Mouse (Mus musculus): ENCODE measurements at regions not wholly inside any gene's neighbourhood (a gene's known extent, or its start where the extent isn't known, plus 50 kb on each side); places are given as distances from the start of the nearest gene placed in this dataset.

DNA sequence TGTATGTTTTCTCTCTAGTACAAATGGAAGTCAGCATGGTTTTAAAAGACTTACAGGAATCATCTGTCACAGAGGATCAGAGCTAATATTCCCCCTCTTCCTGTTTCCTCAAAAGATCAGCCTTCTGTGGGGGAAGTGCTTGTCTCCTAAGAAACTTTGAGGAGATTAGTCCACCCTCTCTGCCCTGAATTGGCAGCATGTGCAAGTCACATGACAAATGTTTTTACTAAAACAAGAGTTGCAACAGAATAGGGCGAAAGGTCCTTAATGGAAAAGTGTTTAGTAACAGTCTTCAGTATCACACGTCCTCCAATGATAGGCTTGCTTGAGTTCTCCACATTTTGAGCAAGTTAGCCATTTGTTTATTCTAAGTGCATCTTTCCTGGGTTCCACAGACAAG is 162.8 kb downstream of the Fzd1 start:
- peak; percentile 82 for DNase-seq

DNA sequence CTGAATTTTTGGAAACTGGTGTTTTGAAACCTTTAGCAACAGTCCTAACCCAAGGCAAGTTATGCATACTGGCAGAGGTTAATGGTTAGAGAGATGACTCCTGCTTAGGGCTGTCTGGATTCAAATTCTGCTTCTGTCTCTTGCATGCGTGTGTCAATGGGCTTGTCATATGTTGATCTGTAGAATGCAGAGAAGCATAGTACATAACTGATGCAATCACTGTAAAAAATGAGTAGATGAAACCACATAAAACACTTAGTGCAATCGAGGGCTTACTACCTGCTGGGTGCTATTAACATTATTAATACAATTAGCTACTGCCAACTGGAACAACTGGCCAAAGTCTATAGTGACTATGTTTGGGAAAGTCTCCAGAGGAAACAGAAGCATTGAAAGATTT is 163.3 kb downstream of the Fzd1 start:
- peak; percentile 49 for DNase-seq

DNA sequence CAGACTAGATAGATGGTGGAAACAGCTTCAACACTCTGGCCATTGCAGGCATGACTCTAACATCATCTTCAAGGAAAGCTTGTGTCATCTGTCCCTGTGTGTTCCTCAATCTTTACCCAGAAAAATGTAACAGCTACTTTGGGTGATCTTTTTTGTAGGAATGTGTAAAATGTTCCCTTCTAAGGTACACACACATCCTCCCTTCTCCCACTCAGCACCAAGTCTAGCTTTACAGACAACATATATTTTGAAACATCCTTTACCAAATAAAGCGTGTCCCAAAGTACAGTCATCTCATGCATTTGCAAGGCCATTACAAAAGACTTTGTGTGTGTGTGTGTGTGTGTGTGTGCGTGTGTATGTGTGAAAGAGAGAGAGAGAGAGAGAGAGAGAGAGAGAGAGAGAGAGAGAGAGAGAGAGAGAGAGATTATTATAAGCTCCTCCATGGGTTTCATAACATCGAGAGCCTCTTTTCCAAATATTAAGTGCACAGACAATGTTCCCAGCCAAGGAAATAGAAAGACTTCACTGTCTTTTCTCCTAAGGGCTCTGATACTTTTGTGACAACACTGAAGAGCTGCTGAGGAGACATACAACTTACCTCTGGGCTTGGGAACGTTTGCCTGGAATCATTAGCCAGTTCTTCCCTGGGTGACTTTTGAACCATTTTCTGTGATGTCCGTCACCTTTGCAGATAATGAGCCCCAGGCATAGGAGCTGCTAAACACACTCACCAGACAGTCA is 164.0 kb downstream of the Fzd1 start:
- peak; percentile 21 for DNase-seq

DNA sequence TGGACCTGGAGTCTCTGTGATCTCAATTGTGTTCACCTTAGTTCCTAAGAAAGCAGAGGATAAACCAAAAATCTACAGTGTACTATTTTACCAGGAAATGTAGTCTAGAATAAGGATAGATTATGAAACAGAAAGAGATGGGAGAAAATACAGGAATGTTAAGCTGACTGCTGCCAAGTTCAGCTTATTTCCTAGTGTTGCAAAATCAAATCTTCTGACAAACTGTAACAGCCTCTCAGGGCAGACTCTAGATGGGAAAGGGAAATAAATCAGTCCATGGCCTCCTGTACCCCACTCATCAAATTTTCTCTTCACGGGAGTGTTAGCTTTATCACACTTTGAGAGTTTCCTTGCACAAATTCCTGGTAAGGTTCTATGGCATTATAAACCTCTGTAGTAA is 166.1 kb downstream of the Fzd1 start:
- no peak for DNase-seq

DNA sequence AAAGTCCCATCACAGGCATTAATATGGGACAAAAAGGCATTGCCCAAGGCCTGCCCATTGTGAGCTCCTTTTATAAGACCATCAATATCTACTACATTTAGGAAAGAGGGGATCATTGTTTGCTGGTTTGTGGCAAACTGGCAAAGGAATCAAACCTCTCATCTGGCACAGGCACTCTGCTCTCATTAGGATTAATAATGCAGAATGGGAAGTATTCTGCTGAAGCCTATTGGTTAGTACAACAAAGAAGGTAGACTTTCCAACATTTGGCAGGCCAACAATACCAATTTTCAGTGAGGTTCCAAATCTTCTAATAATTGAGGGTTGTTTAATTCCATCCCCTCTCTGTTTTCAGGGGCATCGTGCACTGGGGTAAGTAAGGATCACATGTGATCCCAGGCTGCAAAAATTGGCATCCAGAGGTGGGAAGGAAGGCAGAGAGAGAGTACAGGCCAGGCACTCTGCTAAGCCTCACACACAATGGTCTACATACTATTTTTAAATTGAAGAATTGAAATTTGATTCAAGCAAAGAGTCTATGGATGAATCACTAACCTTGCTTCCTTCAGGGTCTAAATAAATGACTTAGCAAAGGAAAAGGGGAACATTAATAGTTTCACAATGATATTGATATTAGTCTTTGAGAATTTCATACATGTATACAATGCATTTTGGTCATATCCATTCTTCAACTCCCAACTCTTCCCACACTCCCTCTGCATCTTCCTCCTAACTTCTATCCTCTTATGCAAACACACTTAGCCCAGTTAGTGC is 174.9 kb downstream of the Fzd1 start:
- no peak for DNase-seq

DNA sequence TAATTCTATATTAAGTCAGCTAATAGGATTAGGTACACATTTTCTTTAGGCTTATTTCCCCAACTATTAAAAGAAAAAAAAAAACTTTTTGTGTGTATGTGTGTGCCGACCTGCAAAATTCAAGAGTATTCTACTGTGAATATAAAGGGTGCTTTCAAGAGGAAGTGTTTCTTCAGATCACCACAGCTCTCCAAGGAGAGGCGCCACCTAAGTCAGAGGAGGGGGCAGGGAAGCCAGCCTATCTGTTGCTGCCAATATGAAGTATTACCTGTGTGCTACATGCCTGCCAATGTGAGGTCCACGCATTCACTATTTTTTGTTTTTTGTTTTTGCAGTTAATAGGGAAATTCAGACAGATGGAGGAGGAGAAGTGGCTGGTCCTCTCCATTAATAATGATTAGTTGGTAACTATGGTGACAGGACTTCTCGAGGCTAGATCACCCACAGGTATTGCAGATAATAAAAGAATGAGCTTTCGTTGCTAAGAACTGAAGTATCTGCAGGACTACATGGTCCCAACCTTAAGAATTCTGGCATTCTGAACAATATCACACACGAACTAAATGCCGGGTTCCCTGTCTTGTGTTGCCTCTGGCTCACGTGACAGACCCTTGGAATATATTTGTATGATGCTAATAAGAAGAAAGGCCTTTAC is 177.5 kb downstream of the Fzd1 start:
- DNase-seq = no peak

DNA sequence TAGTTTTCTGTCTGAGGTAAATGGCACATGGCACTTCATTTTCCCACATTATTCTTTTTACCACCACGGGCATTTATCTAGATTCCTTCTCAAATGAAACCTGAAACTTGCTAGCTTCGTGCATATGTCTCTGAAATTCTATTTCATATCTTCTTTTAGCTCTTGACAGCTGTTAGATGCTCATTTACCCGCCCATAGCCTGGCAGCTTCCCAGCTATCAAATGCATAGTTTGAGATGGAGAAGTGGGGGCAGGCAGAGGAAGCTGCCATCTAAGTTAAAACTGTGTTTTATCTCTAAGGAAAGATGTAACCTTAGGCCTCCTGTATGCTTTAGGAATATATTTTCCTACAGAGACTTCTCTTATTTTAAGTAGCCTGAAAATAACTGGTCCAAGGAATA is 179.0 kb downstream of the Fzd1 start:
- DNase-seq = no peak

DNA sequence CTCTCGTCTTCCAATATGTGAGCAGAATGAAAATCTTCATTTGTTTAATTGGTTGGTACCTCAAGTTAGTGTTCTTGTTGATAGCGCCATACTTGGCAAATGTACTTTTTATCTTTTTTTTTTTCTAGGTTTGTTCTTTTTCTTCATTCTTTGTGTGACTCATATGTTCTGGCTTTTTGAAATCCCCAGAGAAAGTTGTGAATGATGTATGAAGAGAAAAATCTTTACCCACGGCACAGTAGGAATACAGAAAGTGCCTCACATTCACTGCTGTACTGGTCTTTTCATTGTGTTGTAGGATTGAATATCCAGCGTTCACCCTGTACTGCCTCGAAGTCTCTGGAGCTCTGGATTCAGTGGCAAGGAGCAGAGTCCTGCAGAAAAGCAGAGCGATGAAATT is 180.7 kb downstream of the Fzd1 start:
- no peak for DNase-seq

DNA sequence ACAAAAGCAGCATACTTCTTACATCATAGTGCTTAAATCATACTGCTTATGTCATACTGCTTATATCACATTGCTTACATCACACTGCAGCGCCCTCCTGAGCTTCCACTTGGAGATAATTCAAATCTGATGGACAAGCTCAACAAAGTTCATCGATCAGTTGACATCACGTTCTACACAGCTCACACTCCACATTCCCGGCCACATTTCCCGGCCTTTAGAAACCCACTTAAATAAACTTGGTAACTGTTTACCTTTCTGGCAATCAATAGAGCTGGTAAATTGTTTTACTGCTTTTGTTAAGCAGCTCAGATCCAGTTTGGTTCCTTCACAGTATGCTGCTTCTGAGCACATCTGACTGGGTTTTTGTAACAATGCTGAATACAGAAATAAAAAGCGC is 194.0 kb downstream of the Fzd1 start:
- DNase-seq = no peak

DNA sequence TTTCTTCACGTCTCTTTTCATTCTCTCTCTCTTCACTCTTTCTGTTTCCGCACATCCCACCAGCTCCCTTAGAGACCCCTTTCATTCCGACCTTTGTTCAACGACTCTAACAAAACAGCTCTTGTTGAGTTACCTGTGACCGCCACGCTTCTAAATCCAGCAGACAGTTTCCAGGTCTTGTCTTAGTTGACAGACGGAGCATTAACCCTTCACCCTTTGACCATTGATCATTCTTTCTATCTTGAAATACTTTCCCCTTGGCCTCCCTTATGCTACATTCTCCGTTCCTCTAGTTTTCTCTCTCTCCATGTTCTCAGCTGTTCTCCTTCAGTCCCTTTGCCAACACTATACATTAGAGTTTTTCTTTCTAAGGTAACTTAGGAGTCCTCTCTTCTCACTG is 196.2 kb downstream of the Fzd1 start:
- DNase-seq = peak; percentile 33

DNA sequence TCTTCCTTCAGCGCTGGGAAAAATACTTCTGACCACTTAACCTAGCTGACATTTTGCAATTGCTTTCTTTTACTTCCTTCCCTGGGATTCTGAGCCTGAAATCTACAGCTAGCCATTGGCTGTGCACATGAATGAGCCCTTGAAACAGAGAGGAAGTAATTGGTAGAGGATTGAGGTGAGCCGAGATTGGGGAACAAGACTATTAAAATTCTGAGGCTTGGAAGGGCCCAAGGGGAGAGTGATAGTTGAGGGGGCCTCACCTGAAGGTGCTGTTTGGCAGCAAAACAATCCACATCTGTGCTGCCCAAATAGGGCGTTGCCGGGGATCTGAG is 196.7 kb downstream of the Fzd1 start:
- DNase-seq = no peak

DNA sequence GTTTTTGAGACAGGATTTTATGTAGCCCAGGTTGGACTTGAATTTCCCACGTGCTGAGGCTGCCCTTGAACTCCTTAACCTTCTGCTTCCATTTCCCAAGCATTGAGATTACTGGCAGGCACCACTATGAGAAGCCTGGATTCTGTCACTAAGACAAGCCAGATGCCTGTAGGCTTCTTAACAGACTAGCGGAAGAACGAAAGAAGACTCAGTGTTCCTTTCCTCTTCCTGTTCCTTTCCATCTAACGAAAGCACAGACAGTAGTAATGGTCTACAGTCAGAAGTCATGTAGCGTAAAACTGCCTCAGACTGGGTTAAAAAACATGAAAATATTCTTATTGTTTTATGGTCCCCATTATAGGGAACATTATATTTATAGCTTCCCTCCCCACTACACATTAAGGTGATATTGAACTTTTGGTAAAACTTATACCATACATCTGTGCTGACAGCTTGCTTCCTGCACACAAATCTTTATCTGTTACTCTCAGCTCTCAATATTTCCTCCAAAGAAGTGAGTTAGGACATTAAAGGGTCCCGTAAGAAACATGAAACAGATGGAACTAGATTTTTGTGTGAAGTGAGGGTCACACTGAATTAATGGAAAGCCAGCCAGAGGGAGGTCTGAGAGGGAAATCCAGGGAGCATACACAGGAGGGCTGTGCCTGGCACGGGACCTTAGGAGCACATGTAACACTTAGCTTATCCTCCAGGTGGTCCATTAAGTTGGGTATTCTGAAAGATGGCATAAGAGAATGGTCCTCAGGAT is 197.3 kb downstream of the Fzd1 start:
- DNase-seq = no peak

DNA sequence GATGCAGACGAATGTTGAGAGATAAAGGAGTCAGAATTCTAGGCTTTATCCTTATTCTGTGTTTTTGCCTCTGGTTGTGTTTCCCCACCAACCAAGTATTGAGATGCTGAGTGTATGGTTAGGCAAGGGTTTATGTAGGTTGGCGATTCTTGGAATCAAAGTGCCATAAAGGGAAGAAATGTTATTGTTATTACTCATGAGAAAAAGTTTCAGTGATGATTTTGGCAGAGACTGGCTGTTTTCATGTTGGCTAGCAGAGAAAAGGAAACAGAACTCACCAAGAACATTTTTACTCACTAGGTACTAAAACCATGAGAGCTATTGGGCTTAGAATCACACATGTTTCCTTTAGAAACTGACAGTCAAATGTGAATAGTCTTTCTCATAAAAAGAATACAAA is 202.9 kb downstream of the Fzd1 start:
- DNase-seq = no peak

DNA sequence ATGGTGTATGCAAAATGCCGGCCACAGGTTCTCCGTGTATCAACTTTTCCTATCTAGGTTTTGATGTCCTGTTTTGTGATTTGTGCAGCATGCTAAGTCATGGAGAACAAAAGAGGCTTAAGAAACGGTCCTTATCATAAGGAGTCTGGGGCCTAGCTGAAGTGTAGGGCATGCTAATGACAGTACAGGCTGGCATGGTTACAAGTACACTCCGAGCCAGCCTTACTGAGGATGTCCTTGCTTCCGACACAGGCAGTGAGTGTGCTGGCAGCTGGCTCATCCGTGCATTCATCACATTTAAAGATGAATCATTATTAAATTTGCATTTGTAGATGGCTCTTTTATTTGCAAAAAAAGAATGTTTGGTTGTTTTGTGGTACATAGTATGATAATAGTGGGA is 219.3 kb downstream of the Fzd1 start:
- no peak for DNase-seq

DNA sequence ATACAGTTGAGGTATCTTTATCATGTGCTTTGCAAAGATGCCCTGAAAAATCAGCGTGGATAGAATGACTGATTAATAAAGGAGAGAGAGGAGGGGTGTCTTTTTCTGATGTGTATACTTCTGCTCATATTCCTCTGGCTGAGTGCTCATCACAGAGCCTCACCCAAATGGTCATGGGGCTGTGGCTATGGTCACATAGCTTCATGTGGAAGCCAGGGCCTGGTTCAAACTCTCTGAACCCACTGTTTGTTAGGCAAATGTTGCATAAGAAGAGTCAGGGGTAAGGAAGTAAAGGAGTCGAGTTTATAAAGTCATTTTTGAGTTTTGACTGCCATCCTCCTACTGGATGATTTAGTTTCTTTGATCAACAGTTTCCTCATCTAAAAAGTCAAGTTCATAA is 221.0 kb downstream of the Fzd1 start:
- no peak for DNase-seq

DNA sequence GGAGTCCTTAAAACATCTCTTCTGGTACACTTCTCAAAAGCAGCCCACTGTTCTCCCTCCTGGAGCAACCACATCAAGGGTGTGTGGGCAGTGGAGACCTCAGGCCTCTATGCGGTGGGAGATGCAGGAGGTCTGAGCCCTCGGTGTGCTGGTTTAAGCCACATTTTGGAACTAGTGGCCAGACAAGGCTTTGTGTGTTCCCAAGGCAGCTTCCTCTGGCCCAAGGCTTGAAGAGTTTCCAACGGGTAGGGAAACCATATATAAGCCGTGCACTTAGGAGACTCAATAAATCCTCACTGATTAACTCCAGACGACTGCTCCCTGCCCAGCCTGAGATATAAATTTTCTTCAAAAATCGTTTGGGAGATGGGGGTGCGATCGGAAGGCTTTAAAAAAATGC is 221.9 kb downstream of the Fzd1 start:
- no peak for DNase-seq

DNA sequence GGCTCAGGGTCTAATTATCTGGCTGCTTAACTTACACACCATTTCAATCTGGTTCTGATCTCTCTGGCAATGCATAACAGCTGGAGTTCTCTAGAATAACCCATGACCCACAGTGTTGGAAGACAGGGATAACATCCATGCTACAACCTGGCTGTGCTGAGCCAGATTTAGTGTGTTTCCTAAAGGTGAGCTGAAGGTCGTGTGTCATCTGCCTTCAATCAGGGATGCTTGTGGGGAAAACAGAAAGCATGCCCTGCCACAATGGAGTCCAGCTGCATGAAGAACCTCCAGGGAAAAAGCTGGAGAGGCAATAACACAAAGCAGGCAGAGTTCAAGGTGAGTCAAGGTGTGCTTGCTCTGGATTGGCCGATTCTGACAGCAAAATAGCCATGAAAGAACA is 223.3 kb downstream of the Fzd1 start:
- DNase-seq = no peak

DNA sequence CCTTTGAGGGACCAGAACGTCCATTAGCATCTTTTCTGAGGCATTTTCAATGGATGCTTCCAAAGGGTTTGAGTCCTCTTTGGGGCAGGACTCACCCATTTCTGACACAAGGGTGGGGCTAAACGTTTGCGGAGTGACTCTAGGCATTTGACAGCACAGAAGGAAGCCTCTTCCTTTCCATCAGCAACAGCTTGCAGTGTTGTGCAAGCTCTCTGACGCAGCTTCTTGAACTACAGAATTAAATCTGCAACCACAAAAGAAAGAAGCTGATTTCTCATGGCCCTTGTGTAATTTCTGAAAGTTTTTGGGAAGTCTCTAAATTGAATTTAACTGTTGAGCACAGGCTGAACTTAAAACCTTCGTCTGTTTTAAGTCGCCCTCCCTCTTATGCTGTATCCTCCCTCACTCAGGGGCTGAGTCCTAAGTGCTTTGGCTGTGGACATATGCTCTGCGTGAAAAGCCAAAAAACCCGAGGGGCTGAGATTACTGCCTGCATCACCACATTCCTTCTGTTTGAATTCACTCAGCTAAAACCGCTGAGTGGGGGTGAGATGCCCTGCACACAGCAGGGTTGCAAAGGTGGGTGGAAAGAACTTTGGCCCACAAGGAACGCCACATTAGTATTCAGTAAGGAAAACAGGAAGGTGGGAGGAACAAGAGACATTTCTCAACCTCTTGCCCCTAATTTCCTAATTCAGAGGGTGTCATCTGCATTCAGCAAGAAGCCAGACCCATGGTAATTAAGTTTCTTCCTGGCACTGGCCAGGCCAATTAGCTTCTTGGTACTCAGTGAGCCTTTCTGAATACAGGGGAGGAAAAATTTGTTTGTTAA is 227.4 kb downstream of the Fzd1 start:
- peak; percentile 59 for DNase-seq

DNA sequence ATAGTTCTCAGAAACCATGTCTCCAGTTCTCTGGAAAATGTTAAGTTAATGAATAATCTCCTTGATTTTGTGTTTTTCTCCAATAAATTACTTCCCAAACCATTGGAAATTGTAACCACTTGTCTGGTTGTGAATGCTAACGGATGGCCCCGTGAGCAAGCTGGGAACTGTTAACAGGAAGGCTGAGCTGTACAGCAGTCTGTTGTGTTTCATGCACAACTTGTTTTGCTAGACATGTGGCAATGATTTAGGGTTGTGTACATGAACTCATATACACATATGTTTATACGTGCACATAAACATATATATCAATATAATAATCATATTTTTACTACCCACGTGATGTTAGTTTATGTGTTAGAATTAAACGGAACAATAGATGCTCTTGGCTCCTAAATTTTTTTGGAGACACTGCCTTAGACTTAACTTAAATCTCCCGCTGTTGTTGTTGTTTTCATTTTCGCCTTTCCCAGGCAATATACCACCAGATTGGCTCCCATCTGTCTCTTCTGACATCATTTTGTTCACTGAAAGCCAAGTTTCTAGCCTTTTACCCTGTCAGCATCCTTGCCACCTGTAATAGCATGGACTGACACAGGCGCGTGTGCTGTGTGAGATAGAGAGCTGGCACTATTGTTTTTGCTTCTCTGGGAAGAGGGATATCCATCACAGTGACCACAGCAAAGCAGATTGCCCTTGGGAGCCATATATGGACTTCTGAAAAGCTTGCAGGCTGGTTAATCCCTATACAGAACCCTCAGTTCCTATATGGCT is 231.6 kb downstream of the Fzd1 start:
- no peak for DNase-seq

DNA sequence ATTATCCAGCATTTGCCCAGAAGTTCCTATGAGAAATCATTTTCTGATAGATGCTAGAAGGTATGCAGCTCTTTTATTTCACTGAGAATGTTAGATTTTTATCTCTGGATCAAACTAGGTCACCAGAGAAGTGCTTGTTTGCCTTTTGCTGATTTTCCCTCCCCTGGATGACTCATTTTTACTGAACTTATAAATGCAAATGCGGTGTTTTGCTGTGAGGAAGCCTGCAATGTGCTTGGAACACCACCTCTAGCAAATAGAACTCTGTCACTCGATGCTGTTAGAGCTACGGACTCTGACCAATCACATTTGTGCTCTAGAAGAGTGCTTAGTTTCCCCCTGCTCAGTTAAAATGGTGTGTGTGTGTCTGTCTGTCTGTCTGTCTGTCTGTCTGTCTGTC is 257.2 kb downstream of the Fzd1 start:
- DNase-seq = no peak

DNA sequence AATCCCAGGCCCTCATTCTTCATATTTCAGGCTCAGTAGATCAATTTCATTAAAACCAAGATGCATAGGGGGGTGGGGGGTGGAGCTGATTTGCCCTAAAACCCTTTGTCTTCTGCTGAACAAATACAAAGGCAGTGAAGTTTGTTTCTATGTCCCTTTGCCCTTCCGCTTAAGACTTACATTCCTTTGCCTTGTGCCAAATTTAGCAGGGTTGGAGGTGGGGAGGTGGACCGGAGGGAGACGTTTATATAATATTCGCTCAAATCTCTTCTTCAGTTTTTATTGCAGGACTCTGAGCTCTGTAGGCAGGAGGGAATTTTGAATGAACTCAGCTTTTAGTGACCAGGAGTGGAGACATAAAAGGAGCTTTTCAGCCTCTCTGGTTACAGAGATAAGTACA is 258.8 kb downstream of the Fzd1 start:
- peak; percentile 24 for DNase-seq

DNA sequence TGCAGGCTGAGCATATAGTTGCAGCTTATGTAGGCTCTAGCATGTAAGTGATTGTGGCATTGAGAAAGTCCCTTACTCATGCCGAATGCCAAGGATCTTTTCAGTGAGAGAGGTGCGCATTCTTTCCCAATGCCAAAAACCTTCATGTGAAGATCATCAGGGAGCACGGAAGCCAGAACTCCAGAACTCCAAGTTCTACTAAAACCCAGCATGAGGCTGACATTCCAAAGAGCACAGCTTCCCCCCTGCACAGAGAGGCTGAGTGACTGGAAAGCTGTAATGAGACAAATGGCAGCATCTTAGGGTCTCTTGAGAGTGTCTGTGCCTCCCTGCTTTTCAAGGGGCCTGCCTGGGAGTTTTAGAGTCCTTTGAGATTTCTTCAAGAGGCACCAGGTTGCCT is 259.4 kb downstream of the Fzd1 start:
- DNase-seq = no peak

Measured in kidney, adult 9 months (tissue).